Mouse (Mus musculus) spleen, adult 2 months (tissue): ENCODE data around the gene Pcdh7.

Experiments
- CTCF ChIP-seq: fragments of 200-500 bp; IDR thresholded peaks from 2 replicates; pipeline ENCODE4 v1.5.1; 2011; ENCODE audit warnings: mild to moderate bottlenecking, inconsistent platforms; ENCODE audit not compliant: insufficient read depth, insufficient read length, insufficient replicate concordance; ENCODE audit errors: extremely low read depth
- POLR2A ChIP-seq: fragments of 200-500 bp; IDR thresholded peaks from 2 replicates; pipeline ENCODE4 v1.6.1; 2011; ENCODE audit warnings: low read depth, low read length, inconsistent platforms

GRCm38 (mm10) chr5:58021331-58021730 is 303.6 kb downstream of the Pcdh7 start:
- no peak for TF ChIP-seq POLR2A
- no peak for TF ChIP-seq CTCF
